Mouse (Mus musculus) monocyte, adult 2 months (primary cell): Measurements from ENCODE around the gene Nckap5.

Experiments
- DNase-seq, 2 experiments: peaks; one replicate each; pipeline ENCODE4 v3.0.0; 2022; ENCODE audit warnings: low spot score in 2 of 2, low read depth in 1 of 2

Nckap5 gene

GRCm38 (mm10) chr1:126483665-126484064 is 346.9 kb downstream of the Nckap5 start:
- DNase-seq = no peak

GRCm38 (mm10) chr1:126481459-126482228 is 349.0 kb downstream of the Nckap5 start:
- no peak for DNase-seq

- DNase-seq = no peak
Measured at GRCm38 (mm10) chr1:126473044-126473443, 357.6 kb downstream of the Nckap5 start.

- no peak for DNase-seq
Measured at GRCm38 (mm10) chr1:126471419-126471818, 359.2 kb downstream of the Nckap5 start.

GRCm38 (mm10) chr1:126470883-126471282 is 359.7 kb downstream of the Nckap5 start:
- no peak for DNase-seq

- no peak for DNase-seq
Measured at GRCm38 (mm10) chr1:126469818-126470544, 360.6 kb downstream of the Nckap5 start.

- no peak for DNase-seq
Measured at GRCm38 (mm10) chr1:126461527-126462354, 368.9 kb downstream of the Nckap5 start.

- no peak for DNase-seq
Measured at GRCm38 (mm10) chr1:126457739-126458138, 372.9 kb downstream of the Nckap5 start.

GRCm38 (mm10) chr1:126454504-126455173 is 376.0 kb downstream of the Nckap5 start:
- no peak for DNase-seq

- DNase-seq = no peak
Measured at GRCm38 (mm10) chr1:126451472-126451871, 379.1 kb downstream of the Nckap5 start.

- DNase-seq = no peak
Measured at GRCm38 (mm10) chr1:126449424-126449823, 381.2 kb downstream of the Nckap5 start.

- DNase-seq = no peak
Measured at GRCm38 (mm10) chr1:126443890-126444289, 386.7 kb downstream of the Nckap5 start.

GRCm38 (mm10) chr1:126442723-126443122 is 387.9 kb downstream of the Nckap5 start:
- DNase-seq = no peak

GRCm38 (mm10) chr1:126438000-126438572 is 392.5 kb downstream of the Nckap5 start:
- DNase-seq = no peak

GRCm38 (mm10) chr1:126436937-126437667 is 393.5 kb downstream of the Nckap5 start:
- DNase-seq = no peak

GRCm38 (mm10) chr1:126432285-126432684 is 398.3 kb downstream of the Nckap5 start:
- no peak for DNase-seq

GRCm38 (mm10) chr1:126431594-126431993 is 399.0 kb downstream of the Nckap5 start:
- DNase-seq = no peak

GRCm38 (mm10) chr1:126411426-126411825 is 419.2 kb downstream of the Nckap5 start:
- no peak for DNase-seq

GRCm38 (mm10) chr1:126407886-126408285 is 422.7 kb downstream of the Nckap5 start:
- DNase-seq = no peak

GRCm38 (mm10) chr1:126405543-126405942 is 425.1 kb downstream of the Nckap5 start:
- no peak for DNase-seq
